ENCODE assay signal across 8 mouse cellular contexts in genomic region chr4:108833828-108834114, GRCm38 (mm10). TPM values are rescaled to one million over a fixed set of nuclear protein-coding genes. Genes with fewer than 3 reads are reported as not detected.
DNase-seq lines count a peak whose midpoint lies in the region; ATAC-seq and TF ChIP-seq lines count a peak whose summit lies in the region.

No protein-coding gene starts in this region.

- H3K9me3 ChIP-seq in limb, embryonic 11.5 days (ENCODE audit: control insufficient read depth, low read length) = no peaks in the 10 kb centered on the region
- H3K9me3 ChIP-seq in neural tube, embryonic 15.5 days (replicated peaks) = no peaks in the 10 kb centered on the region

- peak; percentile 59 for ATAC-seq in erythroblast, adult 5-6 weeks (replicated peaks; ENCODE audit: low FRiP score, poor library complexity, severe bottlenecking)
- ATAC-seq in limb, embryonic 11.5 days (ENCODE audit: insufficient number of reproducible peaks, low FRiP score, low TSS enrichment, low read depth) = no peak
- no peak for ATAC-seq in neural tube, embryonic 15.5 days (ENCODE audit: low FRiP score)

- no peaks in the 10 kb centered on the region for H3K27me3 ChIP-seq in limb, embryonic 11.5 days (ENCODE audit: control insufficient read depth, insufficient read depth, low read length)
- no peaks in the 10 kb centered on the region for H3K27me3 ChIP-seq in neural tube, embryonic 15.5 days (replicated peaks)

- H3K36me3 ChIP-seq in limb, embryonic 11.5 days (ENCODE audit: control insufficient read depth, insufficient read depth, low read length) = peaks cover 6% of the 10 kb centered on the region; the same call in 1 of the 2 replicates
- H3K36me3 ChIP-seq in neural tube, embryonic 15.5 days = peaks cover 9% of the 10 kb centered on the region

- DNase-seq in left cerebral cortex, adult 2 months (ENCODE audit: extremely low spot score in 1 of 2, low spot score in 2 of 2) = no peak
- no peak for DNase-seq in left cerebral cortex, adult 11 months (ENCODE audit: low spot score)
- DNase-seq in limb, embryonic 11.5 days (ENCODE audit: low spot score) = no peak
- no peak for DNase-seq in right cerebral cortex, postnatal 14 days
- no peak for DNase-seq in ovary, postnatal 36 days (ENCODE audit: low spot score)
- DNase-seq in MN1 (ENCODE audit: low spot score) = no peak

- H3K4me2 ChIP-seq in limb, embryonic 11.5 days (ENCODE audit: low read depth, severe bottlenecking) = peak overlapping the region; percentile 85
- H3K4me2 ChIP-seq in neural tube, embryonic 15.5 days = peak overlapping the region; percentile 66

- intact Hi-C loops in left cerebral cortex, adult 2 months (cut with DNase I) = loop anchor here (1.0 to 5.0 kb wide), 3 partner anchors 14 to 256 kb away; partner anchors contain the start of genes Kti12, Orc1 and Prpf38a

- H3K4me1 ChIP-seq in limb, embryonic 11.5 days (ENCODE audit: control insufficient read depth, insufficient read depth, low read length) = peaks cover 8% of the 10 kb centered on the region
- peaks cover 47% of the 10 kb centered on the region for H3K4me1 ChIP-seq in neural tube, embryonic 15.5 days

- peak overlapping the region; percentile 94 for H3K9ac ChIP-seq in limb, embryonic 11.5 days (ENCODE audit: low read length)
- peak overlapping the region; percentile 96 for H3K9ac ChIP-seq in neural tube, embryonic 15.5 days (replicated peaks)

- H3K4me3 ChIP-seq in left cerebral cortex, adult 2 months = peak overlapping the region; percentile 69
- H3K4me3 ChIP-seq in limb, embryonic 11.5 days (ENCODE audit: low read depth, low read length) = peak overlapping the region; percentile 95
- H3K4me3 ChIP-seq in neural tube, embryonic 15.5 days (replicated peaks) = peak overlapping the region; percentile 74

- H3K27ac ChIP-seq in left cerebral cortex, adult 2 months = peak overlapping the region; percentile 84
- peak overlapping the region; percentile 98 for H3K27ac ChIP-seq in limb, embryonic 11.5 days (replicated peaks; ENCODE audit: low read depth, low read length)
- H3K27ac ChIP-seq in neural tube, embryonic 15.5 days (replicated peaks) = peak overlapping the region; percentile 99

- TF ChIP-seq CTCF in left cerebral cortex, adult 2 months (IDR thresholded peaks at IDR 0.05) = no peak

- 0% methylated on average over 6 of the region's 6 CpGs for WGBS in limb, embryonic 11.5 days
- 0% methylated on average over 6 of the region's 6 CpGs for WGBS in neural tube, embryonic 15.5 days

RNA-seq across cellular contexts. Expression of gene Btf3l4, which starts 0.4 kb away (rescaled TPM):
- total RNA-seq in left cerebral cortex, adult 2 months (2021) = 10 to 100 TPM; 88.9 to 97.3 TPM
- 17.1 and 21.7 TPM in 2 replicates for total RNA-seq in erythroblast, adult 5-6 weeks (2015; ENCODE audit: low replicate concordance)
- 12.0 and 18.3 TPM in 2 replicates for total RNA-seq in erythroblast, adult 5-6 weeks (2017; ENCODE audit: low replicate concordance)
- polyA plus RNA-seq in limb, embryonic 11.5 days (2014; fragmentation: Nextera tagmentation; extraction: Ambion mirVana) = 249 and 251 TPM in 2 replicates
- polyA plus RNA-seq in neural tube, embryonic 15.5 days (2015; fragmentation: Nextera tagmentation; extraction: Ambion mirVana) = 150 and 152 TPM in 2 replicates

RNA-seq across cellular contexts. Expression of gene Txndc12, which starts 0.6 kb away (rescaled TPM):
- 10 to 100 TPM; 35.4 to 40.2 TPM for total RNA-seq in left cerebral cortex, adult 2 months (2021)
- 11.5 and 11.9 TPM in 2 replicates for total RNA-seq in erythroblast, adult 5-6 weeks (2015; ENCODE audit: low replicate concordance)
- 9.5 and 14.5 TPM in 2 replicates for total RNA-seq in erythroblast, adult 5-6 weeks (2017; ENCODE audit: low replicate concordance)
- 116 TPM in 2 replicates for polyA plus RNA-seq in limb, embryonic 11.5 days (2014; fragmentation: Nextera tagmentation; extraction: Ambion mirVana)
- 72.7 and 77.8 TPM in 2 replicates for polyA plus RNA-seq in neural tube, embryonic 15.5 days (2015; fragmentation: Nextera tagmentation; extraction: Ambion mirVana)

RNA-seq across cellular contexts. Expression of gene Kti12, which starts 13.8 kb away (rescaled TPM):
- total RNA-seq in left cerebral cortex, adult 2 months (2021) = 10 to 100 TPM; 17.6 to 20.3 TPM
- total RNA-seq in erythroblast, adult 5-6 weeks (2015; ENCODE audit: low replicate concordance) = 2.1 and 12.7 TPM in 2 replicates
- 2.6 and 2.8 TPM in 2 replicates for total RNA-seq in erythroblast, adult 5-6 weeks (2017; ENCODE audit: low replicate concordance)
- polyA plus RNA-seq in limb, embryonic 11.5 days (2014; fragmentation: Nextera tagmentation; extraction: Ambion mirVana) = 59.3 and 60.9 TPM in 2 replicates
- polyA plus RNA-seq in neural tube, embryonic 15.5 days (2015; fragmentation: Nextera tagmentation; extraction: Ambion mirVana) = 26.0 and 33.7 TPM in 2 replicates

RNA-seq across cellular contexts. Expression of gene A730015C16Rik, which starts 14.6 kb away (rescaled TPM):
- total RNA-seq in left cerebral cortex, adult 2 months (2021) = not detected
- total RNA-seq in erythroblast, adult 5-6 weeks (2015; ENCODE audit: low replicate concordance) = not detected in 2 replicates
- not detected in 2 replicates for total RNA-seq in erythroblast, adult 5-6 weeks (2017; ENCODE audit: low replicate concordance)
- 0.71 and 1.5 TPM in 2 replicates for polyA plus RNA-seq in limb, embryonic 11.5 days (2014; fragmentation: Nextera tagmentation; extraction: Ambion mirVana)
- 1.1 and 1.4 TPM in 2 replicates for polyA plus RNA-seq in neural tube, embryonic 15.5 days (2015; fragmentation: Nextera tagmentation; extraction: Ambion mirVana)

RNA-seq across cellular contexts. Expression of gene Rab3b, which starts 45.1 kb away (rescaled TPM):
- 10 to 100 TPM; 79.7 to 81.2 TPM for total RNA-seq in left cerebral cortex, adult 2 months (2021)
- not detected in 2 replicates for total RNA-seq in erythroblast, adult 5-6 weeks (2015; ENCODE audit: low replicate concordance)
- total RNA-seq in erythroblast, adult 5-6 weeks (2017; ENCODE audit: low replicate concordance) = not detected in 2 replicates
- polyA plus RNA-seq in limb, embryonic 11.5 days (2014; fragmentation: Nextera tagmentation; extraction: Ambion mirVana) = 13.3 and 13.4 TPM in 2 replicates
- polyA plus RNA-seq in neural tube, embryonic 15.5 days (2015; fragmentation: Nextera tagmentation; extraction: Ambion mirVana) = 167 and 208 TPM in 2 replicates
